Mouse (Mus musculus) myocyte (in vitro differentiated cells): ENCODE data around the gene Triobp.

Source experiments
- CEBPB ChIP-seq: IDR thresholded peaks from 2 replicates; pipeline ENCODE4 v1.6.1; 2011; ENCODE audit warnings: mild to moderate bottlenecking, moderate library complexity; ENCODE audit not compliant: poor library complexity, insufficient read depth, severe bottlenecking
- MAX ChIP-seq: IDR thresholded peaks from one replicate; pipeline ENCODE4 v1.6.1; 2011; ENCODE audit warnings: low read depth, mild to moderate bottlenecking, control low read depth
- POLR2A ChIP-seq: IDR thresholded peaks from one replicate; pipeline ENCODE4 v1.6.1; 2011; ENCODE audit warnings: low read depth, mild to moderate bottlenecking, control low read depth, moderate library complexity; ENCODE audit not compliant: insufficient read length
- POLR2AphosphoS2 ChIP-seq: IDR thresholded peaks from one replicate; pipeline ENCODE4 v1.6.1; 2011; ENCODE audit warnings: low read depth, control low read depth; ENCODE audit not compliant: insufficient read length

DNA sequence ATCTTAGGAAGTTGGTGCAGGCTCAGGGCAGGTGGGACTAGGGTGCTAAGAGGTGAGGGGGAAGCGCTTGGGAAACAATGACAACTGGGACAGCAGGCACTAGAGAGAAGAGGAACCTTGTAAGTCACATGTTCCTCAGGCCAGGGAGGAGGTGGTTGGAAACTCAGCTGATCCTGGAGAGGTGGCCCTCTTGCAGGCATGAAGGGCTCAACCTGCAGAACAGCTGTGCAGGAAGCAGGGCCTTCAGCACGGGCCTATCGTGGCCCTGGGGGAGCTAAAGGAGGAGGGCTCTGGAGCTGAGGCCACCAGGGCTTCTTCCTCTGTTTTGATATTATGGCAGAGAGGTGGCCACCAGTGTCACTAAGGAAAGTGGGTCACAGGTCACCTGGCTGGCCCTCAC is 49.1 kb downstream of the Triobp start:
- TF ChIP-seq CEBPB, result no peak
- TF ChIP-seq POLR2A, result no peak
- no peak for TF ChIP-seq MAX
- no peak for TF ChIP-seq POLR2AphosphoS2
